Mouse (Mus musculus) G1E-ER4 (cell line): ENCODE data around the gene Oaz2. TPM values are rescaled to one million over a fixed set of nuclear protein-coding genes. Genes with fewer than 3 reads are reported as not detected.

Source experiments
- GATA1 ChIP-seq: IDR thresholded peaks from one replicate; pipeline ENCODE4 v1.8.0; 2012; ENCODE audit warnings: low read length, inconsistent platforms
- polyA plus RNA-seq: library from polyadenylated mRNA; stranded (reverse); fragments of >175 nt; gene quantifications from 2 replicates; pipeline ENCODE4 v1.2.3, GENCODE M21; 2012

Oaz2 gene
- polyA plus RNA-seq, 1 experiment: 114 TPM

DNA sequence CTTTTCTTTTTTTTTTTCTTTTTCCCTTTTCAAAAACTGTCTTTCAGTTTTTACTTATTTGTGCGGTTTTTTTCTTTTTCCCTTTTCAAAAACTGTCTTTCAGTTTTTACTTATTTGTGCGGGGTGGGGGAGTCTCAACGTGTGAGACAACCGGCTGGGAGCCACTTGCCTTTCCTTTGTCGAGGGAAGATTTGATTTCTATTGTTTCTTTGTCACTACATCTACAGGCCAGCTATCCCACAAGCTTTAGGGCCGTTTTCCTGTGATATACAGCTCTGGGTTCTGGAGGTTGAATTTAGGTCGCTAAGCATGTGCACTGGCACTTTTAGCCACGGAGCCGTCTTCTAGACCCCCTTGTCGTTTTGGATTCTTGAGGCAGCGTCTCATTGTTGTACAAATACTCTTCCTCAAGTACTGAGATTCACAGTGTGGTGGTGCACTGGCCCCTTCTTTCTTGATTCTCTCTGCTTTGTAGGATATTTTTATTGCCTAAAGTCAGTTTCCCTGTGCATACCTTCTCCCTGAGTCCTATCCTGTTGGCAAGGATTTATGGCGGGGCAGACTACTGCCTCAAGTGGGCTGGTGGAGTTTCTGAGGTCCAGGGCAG is 26.3 kb upstream of the Oaz2 start:
- no peak for TF ChIP-seq GATA1

DNA sequence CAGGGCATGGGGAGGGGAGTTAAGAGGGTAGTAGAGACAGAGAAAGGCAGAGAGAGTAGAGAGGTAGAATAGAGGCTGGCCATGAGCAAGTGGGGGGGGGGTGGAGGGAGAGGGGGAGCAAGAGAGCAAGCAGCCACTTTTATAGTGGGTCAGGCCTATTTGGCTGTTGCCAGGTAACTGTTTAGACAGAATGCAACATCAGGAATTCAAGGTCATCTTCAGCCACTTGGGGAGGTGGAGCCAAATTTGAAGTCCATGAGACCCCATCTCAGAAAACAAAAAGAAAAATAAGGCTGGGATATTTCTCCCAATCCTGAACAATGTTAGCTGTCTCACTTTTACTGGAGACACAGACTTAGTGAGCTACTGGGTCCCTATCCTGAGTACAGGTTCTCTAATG is 25.3 kb upstream of the Oaz2 start:
- no peak for TF ChIP-seq GATA1

DNA sequence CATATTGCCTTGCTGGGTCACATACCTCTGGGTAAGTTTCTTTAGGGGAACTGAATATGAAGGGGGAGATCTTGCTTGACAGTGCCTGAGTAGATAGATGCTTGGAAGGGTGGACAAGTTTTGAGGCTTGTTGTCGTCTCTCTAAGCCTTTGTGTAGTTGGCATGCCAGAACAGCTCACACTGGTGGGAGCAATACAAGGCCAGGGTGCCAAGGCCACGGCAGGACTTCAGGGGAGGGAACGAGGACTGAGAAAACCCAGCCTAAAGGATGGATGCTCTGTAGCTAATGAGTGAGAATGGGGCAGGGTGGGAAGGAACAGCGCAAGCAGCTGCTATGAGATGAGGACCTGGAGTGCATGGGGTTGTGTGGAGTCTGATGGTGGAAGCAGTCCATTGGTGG is 22.8 kb upstream of the Oaz2 start:
- TF ChIP-seq GATA1: no peak

DNA sequence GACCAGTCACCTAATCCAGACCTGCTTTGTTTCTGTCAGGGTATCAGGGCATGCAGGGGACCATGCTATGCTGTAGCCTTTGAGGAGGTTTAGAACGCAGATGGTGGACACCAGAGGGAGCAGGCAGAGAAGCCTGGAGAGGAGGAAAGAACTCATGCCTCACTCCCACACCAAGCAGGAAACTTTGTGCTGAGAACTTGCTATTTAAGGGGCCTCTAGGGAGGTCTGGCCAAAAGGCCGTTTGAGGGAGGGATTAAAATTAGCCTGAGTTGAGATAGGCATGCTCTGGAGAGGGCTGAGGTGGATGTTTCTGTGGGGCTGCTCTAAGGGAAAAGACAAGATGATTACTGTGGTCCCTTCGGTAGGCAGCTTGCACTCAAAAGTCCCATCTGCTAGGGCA is 21.8 kb upstream of the Oaz2 start:
- no peak for TF ChIP-seq GATA1

DNA sequence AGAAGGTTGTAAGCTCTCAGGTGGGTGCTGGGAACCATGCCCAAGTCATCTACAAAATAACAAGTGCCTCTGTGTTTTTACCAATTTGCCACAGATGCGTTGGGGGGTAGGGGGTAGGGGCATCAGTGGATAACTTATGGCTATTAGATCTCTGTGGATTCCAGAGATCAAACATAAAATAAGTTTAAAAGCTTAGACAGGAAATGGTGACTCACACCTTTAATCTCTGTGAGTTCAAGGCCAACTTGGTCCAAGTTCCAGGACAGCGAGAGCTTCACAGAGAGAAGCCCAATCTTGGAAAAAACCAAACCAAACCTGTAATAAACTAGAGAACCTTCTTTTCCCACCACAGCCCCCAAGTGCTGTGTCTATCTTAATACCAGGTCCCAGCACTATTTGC is 21.0 kb upstream of the Oaz2 start:
- no peak for TF ChIP-seq GATA1

DNA sequence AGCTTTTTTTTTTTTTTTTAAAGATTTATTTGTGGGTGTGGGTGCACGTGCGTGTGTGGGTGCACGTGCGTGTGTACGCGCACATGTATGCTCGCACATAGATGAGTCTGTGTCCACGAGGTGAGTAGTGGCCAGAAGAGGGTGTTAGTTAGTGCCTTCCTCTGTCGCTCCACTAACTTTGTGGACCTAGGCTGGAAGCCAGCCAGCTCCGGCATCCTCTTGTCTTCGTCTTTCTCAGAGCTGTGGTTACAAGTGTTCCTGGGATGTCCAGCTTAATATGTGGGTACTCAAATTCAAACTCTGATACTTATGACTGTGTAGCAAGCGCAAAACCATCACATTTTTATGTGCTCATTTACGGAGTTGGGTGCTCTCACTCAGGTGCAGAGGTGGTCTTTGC is 19.1 kb upstream of the Oaz2 start:
- no peak for TF ChIP-seq GATA1

DNA sequence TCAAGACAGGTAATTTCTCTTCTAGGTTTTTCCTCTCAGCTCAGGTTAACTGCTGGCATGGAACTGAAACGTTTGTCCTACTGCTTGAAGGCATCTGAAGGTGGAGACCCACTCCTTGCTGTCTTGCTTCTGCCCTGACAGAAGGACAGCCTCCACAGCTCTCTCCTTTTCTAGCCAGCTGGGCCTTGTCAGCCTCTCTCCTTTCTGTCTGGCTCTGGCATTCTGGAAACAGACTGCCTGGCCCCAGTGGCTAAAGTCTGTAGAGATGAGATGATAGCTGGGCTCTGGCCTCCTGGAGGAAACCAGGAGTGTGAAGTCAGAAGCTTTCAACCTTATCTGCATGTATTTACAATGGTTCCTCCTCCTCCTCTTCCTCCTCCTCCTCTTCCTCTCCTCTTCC is 17.8 kb upstream of the Oaz2 start:
- TF ChIP-seq GATA1: no peak

DNA sequence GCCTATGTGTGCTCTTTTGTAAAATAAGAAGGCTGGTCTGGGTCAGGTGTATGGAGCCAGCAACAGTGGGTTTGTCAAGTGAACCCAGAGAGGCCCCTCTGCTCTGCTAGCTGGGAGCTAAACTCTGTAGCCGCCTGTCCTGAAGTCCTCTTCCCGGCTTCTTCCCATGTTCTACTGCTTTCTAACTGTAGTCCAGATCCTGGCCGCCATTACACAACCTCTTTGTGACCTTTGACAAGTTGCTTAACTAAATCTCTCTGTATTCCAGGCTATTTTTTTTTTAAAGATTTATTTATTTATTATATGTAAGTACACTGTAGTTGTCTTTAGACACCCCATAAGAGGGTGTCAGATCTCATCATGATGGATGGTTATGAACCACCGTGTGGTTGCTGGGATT is 14.1 kb upstream of the Oaz2 start:
- no peak for TF ChIP-seq GATA1

DNA sequence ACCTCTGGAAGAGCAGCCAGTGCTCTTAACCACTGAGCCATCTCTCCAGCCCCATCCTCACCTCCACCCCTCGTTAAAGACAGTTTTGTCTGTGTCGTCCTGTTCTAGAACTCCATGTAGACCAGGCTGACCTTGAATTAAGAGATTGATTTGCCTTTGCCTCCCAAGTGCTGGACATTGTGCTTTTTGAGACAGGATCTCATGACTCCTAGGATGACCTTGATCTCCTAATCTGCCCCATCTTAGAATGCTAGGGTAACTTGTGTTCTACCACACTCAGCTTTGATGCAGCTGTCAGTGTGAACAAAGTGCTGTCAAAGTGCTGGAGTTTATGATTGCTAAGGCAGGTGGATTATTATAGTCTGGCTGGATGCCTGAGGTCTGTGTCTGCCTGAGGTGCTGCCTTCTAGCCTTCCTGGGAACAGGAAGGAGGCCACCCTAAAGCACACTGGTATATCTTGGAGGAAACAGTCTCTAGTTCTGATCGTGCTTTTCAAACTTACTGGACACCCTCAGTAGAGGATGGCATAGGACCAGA is 13.0 kb upstream of the Oaz2 start:
- no peak for TF ChIP-seq GATA1

DNA sequence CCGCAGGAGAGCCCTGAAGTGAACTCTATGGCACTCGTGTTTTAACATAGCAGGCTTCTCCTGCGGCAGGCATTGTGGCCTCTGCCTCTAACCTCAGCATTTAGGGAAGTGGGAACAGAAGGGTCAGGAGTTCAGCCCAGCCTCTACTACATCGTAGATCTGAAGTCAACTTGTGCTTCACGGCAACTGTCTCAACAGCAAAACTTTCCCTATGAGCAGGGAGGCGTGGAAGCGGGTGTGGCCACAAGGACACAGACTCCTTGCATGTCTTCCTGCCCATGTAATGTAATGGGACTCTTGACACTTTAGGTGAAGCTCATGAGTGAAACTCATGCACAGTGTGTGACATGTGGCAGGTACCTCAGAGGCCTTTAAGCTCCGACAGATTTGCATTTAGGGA is 12.3 kb upstream of the Oaz2 start:
- no peak for TF ChIP-seq GATA1

DNA sequence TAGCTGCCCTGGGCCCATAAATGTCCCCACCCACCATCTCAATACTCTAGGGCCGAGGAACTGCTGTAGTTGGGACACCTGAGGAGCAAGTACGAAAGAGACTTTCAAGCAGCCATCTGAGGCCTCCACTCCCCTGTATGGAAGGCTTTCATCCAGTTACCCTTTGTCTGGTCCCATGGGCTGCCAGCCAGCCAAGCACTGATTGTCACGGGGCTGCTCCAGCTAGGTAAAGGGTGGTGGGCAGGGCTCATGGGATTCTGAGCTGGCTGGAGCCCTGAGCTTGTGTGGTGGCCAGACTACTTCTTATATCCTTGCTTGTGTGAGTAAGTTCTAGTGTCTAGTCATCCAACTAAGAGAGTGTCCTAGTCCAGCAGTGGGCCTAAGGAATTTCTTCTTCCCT is 10.6 kb upstream of the Oaz2 start:
- TF ChIP-seq GATA1: no peak

DNA sequence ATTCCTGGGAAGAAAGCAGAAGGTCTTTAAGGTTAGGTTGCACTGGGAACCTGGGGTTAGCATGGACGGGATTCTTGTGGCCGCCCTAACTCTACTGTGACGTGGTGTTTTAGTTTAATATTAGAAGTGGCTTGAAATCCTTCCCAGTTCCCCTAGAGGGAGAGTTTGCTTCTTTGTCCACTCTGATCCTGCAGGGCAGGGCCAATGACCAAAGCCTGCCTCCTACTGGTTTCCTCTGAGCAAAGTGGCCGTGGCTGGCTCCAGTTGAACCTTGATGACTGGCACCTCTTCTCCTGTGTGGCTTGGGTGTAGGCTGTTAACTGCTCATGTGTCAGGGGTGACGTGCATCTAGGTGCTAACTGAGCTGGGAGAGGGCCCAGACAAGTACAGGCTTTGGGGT is 6.8 kb upstream of the Oaz2 start:
- no peak for TF ChIP-seq GATA1

DNA sequence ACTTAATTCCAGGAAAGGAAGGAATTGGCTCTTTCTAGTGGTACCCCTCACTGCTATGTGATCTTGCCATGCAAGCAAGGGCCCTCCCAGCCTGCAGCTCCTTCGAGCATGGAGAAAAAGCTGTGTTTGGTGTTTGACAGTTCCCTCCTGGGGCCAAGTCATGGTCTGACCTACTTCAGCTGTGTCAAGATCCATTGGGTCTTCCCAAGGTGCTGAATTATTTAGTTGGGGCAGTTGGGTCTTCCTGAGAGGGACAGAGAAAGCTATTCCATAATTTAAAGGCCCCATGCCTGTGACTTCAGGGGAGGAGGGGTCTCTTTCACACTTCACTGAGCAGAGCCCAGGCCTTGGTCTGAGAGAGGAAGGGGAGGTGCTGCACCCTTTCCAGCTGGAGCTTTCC is 6.3 kb upstream of the Oaz2 start:
- TF ChIP-seq GATA1: no peak

DNA sequence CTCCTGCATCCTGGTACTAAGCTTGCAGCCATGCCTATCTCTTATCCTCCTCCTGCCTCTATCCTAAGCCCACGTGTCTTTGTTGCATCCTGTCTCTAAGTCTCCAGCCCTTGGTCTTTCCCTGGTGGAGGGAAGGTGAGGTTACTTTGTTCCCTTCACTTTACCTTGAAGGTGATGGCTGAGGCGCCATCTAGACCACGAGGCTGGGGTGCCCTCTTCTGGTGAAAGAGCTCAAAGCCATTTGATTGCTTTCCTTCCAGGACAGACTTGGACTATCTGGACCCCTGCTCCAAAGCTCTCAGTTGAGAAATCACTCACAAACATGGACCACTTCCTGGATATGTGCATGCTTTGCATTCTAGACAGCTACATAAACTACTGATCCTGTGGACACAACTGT is 3.6 kb upstream of the Oaz2 start:
- no peak for TF ChIP-seq GATA1

DNA sequence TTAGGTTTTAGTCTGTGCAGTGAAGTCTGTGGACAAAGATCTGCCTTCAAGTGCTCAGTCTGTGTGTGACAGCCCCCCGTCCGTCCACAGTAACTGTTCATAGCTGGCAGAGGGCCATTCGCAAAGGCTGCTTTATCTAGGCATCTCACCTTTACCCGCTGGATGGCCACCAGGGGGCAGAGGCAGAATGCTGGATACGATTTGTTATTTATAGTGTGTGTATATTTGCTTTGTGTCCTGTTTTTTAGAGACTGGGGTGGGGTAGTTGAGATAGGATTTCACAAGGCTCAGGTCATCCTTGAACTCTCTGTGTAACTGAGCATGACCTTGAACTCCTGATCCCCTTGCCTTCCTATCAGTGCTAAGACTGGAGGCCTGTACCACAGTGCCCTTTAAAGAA is 1.8 kb upstream of the Oaz2 start:
- no peak for TF ChIP-seq GATA1

DNA sequence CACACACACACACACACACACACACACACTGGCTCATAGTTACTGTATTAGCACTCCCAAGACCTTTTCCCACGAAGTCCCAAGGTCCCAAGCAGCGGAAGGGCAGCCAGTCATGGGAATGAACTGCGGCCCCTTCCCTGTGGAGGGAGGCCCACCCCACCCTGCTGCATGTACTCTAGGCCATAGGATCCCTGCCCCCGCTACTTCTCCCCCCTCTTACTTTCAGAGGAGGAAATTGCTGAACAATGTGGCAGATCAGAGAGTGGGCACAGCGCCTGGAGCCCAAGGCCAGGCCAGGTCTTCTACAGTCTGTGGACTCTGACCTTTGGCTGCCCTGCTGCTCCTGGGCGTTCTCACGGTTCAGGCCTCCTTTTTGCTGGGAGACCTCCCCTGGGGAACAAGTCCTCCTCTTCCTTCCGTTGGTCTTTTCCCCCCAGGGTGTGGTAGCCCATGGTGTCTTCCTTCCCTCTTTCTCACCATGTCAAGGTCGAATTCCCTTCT is 3.7 kb downstream of the Oaz2 start:
- TF ChIP-seq GATA1: no peak

DNA sequence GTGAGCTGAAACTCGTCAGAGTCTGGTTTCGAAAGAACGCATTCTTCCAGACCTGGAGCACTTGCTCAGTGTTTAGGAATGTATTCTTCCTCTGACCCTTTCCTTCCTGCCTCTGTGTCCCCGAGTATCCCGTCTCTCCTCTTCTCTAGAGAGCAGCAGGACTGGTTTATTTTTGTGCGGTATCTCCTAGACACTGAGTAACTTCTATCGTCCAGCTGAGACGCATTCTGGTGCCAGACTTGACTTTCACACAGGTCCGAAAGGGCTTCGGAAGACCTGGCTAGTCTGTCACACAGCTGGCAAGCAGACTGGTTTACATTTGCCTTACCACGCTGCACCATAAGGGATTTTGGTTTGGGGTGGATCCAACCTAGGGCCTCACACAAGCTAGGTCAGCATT is 5.2 kb downstream of the Oaz2 start:
- no peak for TF ChIP-seq GATA1
